Mouse (Mus musculus): ENCODE results near the gene Flot2. TPM values are rescaled to one million over a fixed set of nuclear protein-coding genes. Genes with fewer than 3 reads are reported as not detected.

The Flot2 gene
- 123 TPM in 2 replicates for polyA plus RNA-seq (2012; rRNA removed)

DNA sequence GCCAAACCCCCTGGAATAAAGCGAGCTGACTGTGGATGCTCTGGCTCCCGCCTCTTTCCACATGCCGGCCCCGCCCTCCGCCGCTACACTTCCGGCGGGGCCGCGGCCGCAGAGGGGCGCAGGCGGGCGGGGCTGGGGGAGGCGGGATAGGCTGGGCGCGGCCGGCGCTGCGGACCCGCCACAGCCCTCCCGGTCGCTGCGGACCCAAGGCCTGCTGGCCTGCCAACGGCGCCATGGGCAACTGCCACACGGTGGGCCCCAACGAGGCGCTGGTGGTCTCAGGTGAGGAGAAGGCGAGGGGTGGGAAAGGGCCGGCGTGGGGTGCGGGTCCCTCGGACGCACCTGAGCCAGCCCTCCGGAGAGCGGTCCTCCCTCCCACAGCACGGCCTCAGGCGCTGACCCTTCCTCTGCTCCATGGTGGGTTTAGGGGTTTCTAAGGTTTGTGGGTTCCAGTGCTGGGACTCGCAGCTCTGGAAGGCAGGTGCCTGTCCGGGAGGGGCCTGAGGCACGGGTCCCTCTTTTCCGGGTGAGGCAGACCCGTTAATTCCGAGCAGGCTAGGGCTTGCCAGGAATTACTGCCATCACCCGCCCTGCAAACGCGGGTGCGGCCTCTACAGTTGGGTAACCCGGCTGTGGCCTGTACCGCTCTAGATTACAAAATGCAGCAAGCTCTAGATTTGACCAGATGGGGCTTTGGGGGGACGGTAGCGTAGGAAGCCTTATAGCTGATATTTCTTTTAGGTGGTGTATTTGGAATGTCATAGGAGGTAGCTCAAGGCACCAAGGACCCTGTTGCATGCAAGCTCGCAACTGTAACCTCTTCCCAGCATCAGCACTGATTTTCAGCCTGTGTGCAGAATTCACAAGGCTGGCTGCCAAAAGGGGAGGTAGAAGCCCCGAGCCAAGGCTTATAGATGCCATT, at the start of gene Flot2:
Gene Flot2 (plus strand): TSS at position 101 of the 922 bp plus-strand sequence.

DNA sequence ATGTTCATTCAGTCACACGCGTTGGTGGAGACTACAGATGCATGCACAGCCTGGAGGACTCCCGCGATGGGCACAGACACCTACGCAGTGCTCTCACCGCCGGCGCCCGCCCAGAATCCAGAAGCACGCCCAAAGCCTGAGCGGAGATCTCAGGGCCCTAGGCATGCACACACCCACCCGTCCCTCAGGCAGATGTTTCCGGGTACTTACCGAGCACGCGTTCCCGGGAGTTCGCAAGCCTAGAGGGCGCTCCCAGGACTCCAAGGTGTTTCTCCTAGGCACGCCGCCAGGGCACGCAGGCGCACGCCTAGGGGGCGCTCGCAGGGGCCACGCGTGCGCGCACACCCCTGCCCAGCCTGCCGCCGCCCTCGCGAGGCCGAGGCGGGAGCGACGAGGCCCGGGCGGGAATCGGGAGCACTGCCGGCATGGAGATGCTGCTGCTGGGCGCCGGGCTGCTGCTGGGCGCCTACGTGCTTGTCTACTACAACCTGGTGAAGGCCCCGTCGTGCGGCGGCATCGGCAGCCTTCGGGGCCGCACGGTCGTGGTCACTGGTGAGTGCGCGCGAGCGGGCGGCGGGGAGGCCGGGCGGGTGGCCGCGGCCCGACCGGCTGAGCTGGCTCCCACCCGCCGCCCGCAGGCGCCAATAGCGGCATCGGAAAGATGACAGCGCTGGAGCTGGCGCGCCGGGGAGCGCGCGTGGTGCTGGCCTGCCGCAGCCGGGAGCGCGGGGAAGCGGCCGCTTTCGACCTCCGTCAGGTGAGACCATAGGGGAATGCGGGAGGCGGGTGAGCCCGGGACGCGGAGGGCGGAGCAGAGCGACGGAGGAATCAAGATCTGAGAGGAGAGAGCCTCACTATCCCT, 5.6 kb upstream of the Flot2 start, which contains the start of gene Dhrs13:
Gene Dhrs13 (plus strand): TSS at position 334 of the 862 bp plus-strand sequence.

DNA sequence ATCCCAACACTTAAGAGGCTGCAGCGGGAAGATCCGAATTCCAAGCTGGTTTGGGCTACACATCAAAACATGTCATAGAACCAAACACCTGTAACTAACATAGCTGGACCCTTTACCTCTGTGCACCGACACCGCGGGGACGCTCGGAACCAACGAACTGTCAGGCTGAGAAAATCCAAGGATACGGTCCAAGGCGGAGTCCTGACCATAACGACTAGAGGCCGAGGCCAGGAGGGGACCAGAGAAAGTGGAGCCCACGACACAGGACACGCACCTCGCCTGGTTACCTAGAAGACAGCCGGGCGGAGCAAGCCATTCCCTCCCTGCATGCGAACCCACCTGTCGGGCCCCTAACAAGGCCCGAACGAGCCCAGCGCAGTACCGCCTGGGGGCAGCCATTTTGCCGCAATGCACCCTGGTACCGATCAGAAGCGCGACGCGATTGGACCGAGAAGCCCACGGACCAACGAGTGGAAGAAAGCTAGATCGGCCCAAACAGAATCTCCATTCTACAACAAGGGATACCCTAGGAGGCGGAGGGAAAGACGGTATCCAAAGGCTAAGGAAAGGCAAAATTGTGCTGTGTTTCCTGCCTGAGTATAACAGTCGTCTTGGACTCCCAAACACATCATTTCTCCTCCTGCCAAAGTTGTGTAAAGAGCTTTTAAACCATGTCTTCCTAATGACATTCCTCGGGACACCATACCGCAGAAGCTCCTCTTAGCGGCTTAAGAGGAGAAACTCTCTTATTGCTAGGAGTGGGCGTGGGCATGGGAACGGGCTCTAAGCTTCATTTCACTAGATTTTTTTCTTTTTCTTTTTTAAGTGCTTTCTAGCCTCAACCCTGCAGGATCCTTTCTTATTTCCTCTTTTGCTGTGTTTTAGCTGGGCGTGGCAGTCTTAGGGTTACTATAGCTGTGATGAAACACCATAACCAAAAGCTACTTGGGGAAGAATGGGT, 42.5 kb downstream of the Flot2 start, which contains the start of gene Eral1:
Gene Eral1 (minus strand): TSS at position 423 of the 961 bp plus-strand sequence.

DNA sequence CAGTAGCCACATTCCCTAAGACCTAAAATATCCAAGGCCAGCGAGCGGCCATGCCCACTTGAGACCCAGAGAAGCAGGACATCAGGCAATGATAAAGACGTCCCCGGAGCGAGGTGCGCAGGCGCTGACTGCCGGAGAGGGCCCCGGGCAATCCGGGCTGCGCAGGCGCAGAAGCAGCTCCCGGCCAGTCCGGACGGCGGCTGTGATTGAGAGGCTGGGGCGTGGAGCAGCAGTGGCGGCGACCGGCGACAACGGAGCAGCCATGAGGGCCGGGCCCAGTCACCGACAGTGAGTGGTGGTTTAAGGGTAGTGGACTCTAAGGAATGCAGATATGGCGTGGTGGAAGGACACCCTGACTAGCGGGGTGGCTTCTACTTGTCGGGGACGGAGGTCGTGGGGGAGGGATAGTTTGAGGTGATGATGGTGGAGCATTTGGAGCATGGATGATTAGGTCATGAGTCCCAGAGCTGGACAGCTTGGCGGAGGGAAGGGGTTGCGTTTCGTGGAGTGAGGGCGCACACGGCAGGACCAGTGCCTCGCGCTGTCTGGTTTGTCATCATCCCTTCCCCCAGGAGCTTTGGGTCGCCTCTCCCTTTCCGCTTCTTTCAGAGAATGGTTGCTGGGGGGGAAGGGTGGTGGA, 56.9 kb downstream of the Flot2 start, which contains the start of gene Fam222b:
Gene Fam222b (plus strand): TSS at position 157 of the 640 bp plus-strand sequence.

Other genes with a start within 250 kb of the Flot2 start
- 9.2 and 9.3 TPM in 2 replicates for gene Pipox, start 143.8 kb upstream of the Flot2 start, polyA plus RNA-seq (2012; rRNA removed)
- gene Sez6, start 107.1 kb upstream of the Flot2 start, polyA plus RNA-seq (2012; rRNA removed) = 138 and 161 TPM in 2 replicates
- 48.9 and 50.9 TPM in 2 replicates for gene Phf12, start 55.2 kb upstream of the Flot2 start, polyA plus RNA-seq (2012; rRNA removed)
- 33.6 and 35.9 TPM in 2 replicates for gene Dhrs13, start 5.7 kb upstream of the Flot2 start, polyA plus RNA-seq (2012; rRNA removed)
- 29.6 and 30.0 TPM in 2 replicates for gene Eral1, start 42.5 kb downstream of the Flot2 start, polyA plus RNA-seq (2012; rRNA removed)
- gene Fam222b, start 56.7 kb downstream of the Flot2 start, polyA plus RNA-seq (2012; rRNA removed) = 13.8 and 15.8 TPM in 2 replicates
- 141 and 143 TPM in 2 replicates for gene Traf4, start 127.7 kb downstream of the Flot2 start, polyA plus RNA-seq (2012; rRNA removed)
- 9.7 and 10.5 TPM in 2 replicates for gene Nek8, start 138.7 kb downstream of the Flot2 start, polyA plus RNA-seq (2012; rRNA removed)
- 25.7 and 26.5 TPM in 2 replicates for gene Tlcd1, start 138.8 kb downstream of the Flot2 start, polyA plus RNA-seq (2012; rRNA removed)
- gene Rpl23a, start 145.7 kb downstream of the Flot2 start, polyA plus RNA-seq (2012; rRNA removed) = 2,315 and 2,382 TPM in 2 replicates
- gene Rab34, start 150.5 kb downstream of the Flot2 start, polyA plus RNA-seq (2012; rRNA removed) = 96.9 and 97.7 TPM in 2 replicates
- 1.9 and 2.1 TPM in 2 replicates for gene Proca1, start 155.5 kb downstream of the Flot2 start, polyA plus RNA-seq (2012; rRNA removed)
- gene Sdf2, start 207.8 kb downstream of the Flot2 start, polyA plus RNA-seq (2012; rRNA removed) = 126 and 141 TPM in 2 replicates
- gene Supt6, start 208.1 kb downstream of the Flot2 start, polyA plus RNA-seq (2012; rRNA removed) = 18.7 and 22.1 TPM in 2 replicates
- 57.1 and 65.9 TPM in 2 replicates for gene 2610507B11Rik, start 223.8 kb downstream of the Flot2 start, polyA plus RNA-seq (2012; rRNA removed)